Mouse (Mus musculus): ENCODE results near the gene Rbms1. TPM values are rescaled to one million over a fixed set of nuclear protein-coding genes. Genes with fewer than 3 reads are reported as not detected.

Gene Rbms1
- polyA plus RNA-seq (2017; shearing (Covaris generic)) = 22.3 TPM

GRCm38 (mm10) chr2:60962671-60963421, at the start of gene Rbms1:
Gene Rbms1, minus strand, starts transcription at chr2:60963192.

GRCm38 (mm10) chr2:60722514-60722913, 240.5 kb downstream of the Rbms1 start, which contains the start of gene Itgb6:
Gene Itgb6, minus strand, starts transcription at chr2:60722643.

Other genes with a start within 250 kb of the Rbms1 start
- gene Itgb6, start 240.5 kb downstream of the Rbms1 start, polyA plus RNA-seq (2017; shearing (Covaris generic)) = not detected

All from inflammation-experienced regulatory T-cells, adult 16 weeks (primary cell).